17 mouse cellular contexts compared by ENCODE assay signal in genomic region chrX:20775271-20776016, GRCm38 (mm10). TPM values are rescaled to one million over a fixed set of nuclear protein-coding genes. Genes with fewer than 3 reads are reported as not detected.
A peak's percentile ranks its signal among the peaks of the same experiment; 100 is the strongest.
DNase-seq lines count a peak whose midpoint lies in the region; ATAC-seq and TF ChIP-seq lines count a peak whose summit lies in the region.
"Had no signal": no experiment of that assay in that cellular context is flagged by ENCODE, and none has a peak within 500 bp of the region (broad histone marks: within the 10 kb centered on the region; RNA-seq: fewer than 3 reads in every experiment).

No protein-coding gene starts in this region.

- no peaks in the 10 kb centered on the region for H3K9me3 ChIP-seq in intestine, embryonic 15.5 days
- H3K9me3 ChIP-seq in intestine, embryonic 16.5 days (ENCODE audit: control insufficient read depth, low read length), result no peaks in the 10 kb centered on the region
- H3K9me3 ChIP-seq in liver, postnatal 0 days (ENCODE audit: low read length), result no peaks in the 10 kb centered on the region
- H3K9me3 ChIP-seq: forebrain, embryonic 10.5 days; G1E; limb, embryonic 15.5 days; stomach, embryonic 15.5 days had no signal

- TF ChIP-seq CTCF in testis, adult 2 months (IDR thresholded peaks at IDR 0.05; ENCODE audit: control insufficient read depth, insufficient read depth, insufficient replicate concordance, low read depth, low read length), result no peak
- no peak for TF ChIP-seq CTCF in liver, postnatal 0 days (IDR thresholded peaks at IDR 0.05; ENCODE audit: low read depth)

- DNase-seq in testis, postnatal 14 days (ENCODE audit: low spot score), result no peak
- peak; percentile 70 for DNase-seq in R1 (ENCODE audit: low read depth, low spot score)
- no peak for DNase-seq in liver, postnatal 0 days
- DNase-seq in cerebellum, postnatal 25 days, result no peak
- DNase-seq: cerebellum, adult 18-20 months; embryo, embryonic 11 days; heart, adult 2 months; kidney, adult 8-10 months; layer of hippocampus, postnatal 36 days had no signal

- no peak overlapping the region for H3K9ac ChIP-seq in intestine, embryonic 15.5 days
- H3K9ac ChIP-seq in intestine, embryonic 16.5 days (ENCODE audit: low read depth, low read length), result no peak overlapping the region
- H3K9ac ChIP-seq in liver, postnatal 0 days (replicated peaks), result no peak overlapping the region
- H3K9ac ChIP-seq: limb, embryonic 15.5 days; stomach, embryonic 15.5 days had no signal

- no peak for TF ChIP-seq EP300 in liver, postnatal 0 days (IDR thresholded peaks at IDR 0.05; ENCODE audit: low read depth)

- WGBS in intestine, embryonic 15.5 days, result 53% methylated on average over 19 of the region's 19 CpGs
- 58% methylated on average over 19 of the region's 19 CpGs for WGBS in intestine, embryonic 16.5 days
- 61% methylated on average over 19 of the region's 19 CpGs for WGBS in liver, postnatal 0 days (ENCODE audit: insufficient replicate concordance)

- H3K27me3 ChIP-seq in intestine, embryonic 15.5 days (replicated peaks), result no peaks in the 10 kb centered on the region
- H3K27me3 ChIP-seq in intestine, embryonic 16.5 days (replicated peaks; ENCODE audit: control insufficient read depth, insufficient read depth, low read length), result no peaks in the 10 kb centered on the region
- H3K27me3 ChIP-seq in testis, adult 2 months (ENCODE audit: control insufficient read depth, insufficient read depth, low read length), result no peaks in the 10 kb centered on the region
- H3K27me3 ChIP-seq in liver, postnatal 0 days (ENCODE audit: insufficient read depth, low read length), result no peaks in the 10 kb centered on the region
- H3K27me3 ChIP-seq: limb, embryonic 15.5 days; stomach, embryonic 15.5 days had no signal

- no peaks in the 10 kb centered on the region for H3K4me1 ChIP-seq in intestine, embryonic 15.5 days (replicated peaks)
- H3K4me1 ChIP-seq in intestine, embryonic 16.5 days (ENCODE audit: control insufficient read depth, insufficient read depth, low read length), result no peaks in the 10 kb centered on the region
- H3K4me1 ChIP-seq in testis, adult 2 months (ENCODE audit: control insufficient read depth, insufficient read depth, low read length), result no peaks in the 10 kb centered on the region; the same call in 1 of the 2 replicates
- no peaks in the 10 kb centered on the region for H3K4me1 ChIP-seq in liver, postnatal 0 days (ENCODE audit: insufficient read depth)
- H3K4me1 ChIP-seq: forebrain, embryonic 10.5 days; limb, embryonic 15.5 days; stomach, embryonic 15.5 days had no signal

- H3K27ac ChIP-seq in intestine, embryonic 15.5 days, result no peak overlapping the region
- no peak overlapping the region for H3K27ac ChIP-seq in intestine, embryonic 16.5 days (ENCODE audit: low read length)
- no peak overlapping the region for H3K27ac ChIP-seq in testis, adult 2 months (ENCODE audit: control insufficient read depth, insufficient read depth, low read depth, low read length)
- no peak overlapping the region for H3K27ac ChIP-seq in liver, postnatal 0 days (ENCODE audit: low read depth)
- H3K27ac ChIP-seq: forebrain, embryonic 10.5 days; heart, adult 2 months; limb, embryonic 15.5 days; stomach, embryonic 15.5 days had no signal

- no peak for TF ChIP-seq POLR2A in testis, adult 2 months (IDR thresholded peaks at IDR 0.05; ENCODE audit: control insufficient read depth, low read depth, low read length)

- no peaks in the 10 kb centered on the region for H3K36me3 ChIP-seq in intestine, embryonic 15.5 days
- no peaks in the 10 kb centered on the region for H3K36me3 ChIP-seq in intestine, embryonic 16.5 days (ENCODE audit: control insufficient read depth, insufficient read depth, low read length)
- H3K36me3 ChIP-seq in testis, adult 2 months (ENCODE audit: control insufficient read depth, insufficient read depth, low read length), result no peaks in the 10 kb centered on the region
- H3K36me3 ChIP-seq in liver, postnatal 0 days (replicated peaks; ENCODE audit: insufficient read depth, low read length), result no peaks in the 10 kb centered on the region
- H3K36me3 ChIP-seq: forebrain, embryonic 10.5 days; G1E; limb, embryonic 15.5 days; stomach, embryonic 15.5 days had no signal

- H3K4me3 ChIP-seq in intestine, embryonic 15.5 days (replicated peaks), result no peak overlapping the region
- no peak overlapping the region for H3K4me3 ChIP-seq in intestine, embryonic 16.5 days (ENCODE audit: low read length)
- peak overlapping the region; percentile 36 for H3K4me3 ChIP-seq in testis, adult 2 months (ENCODE audit: control insufficient read depth, low read depth, low read length)
- H3K4me3 ChIP-seq in liver, postnatal 0 days (ENCODE audit: low read depth, low read length), result no peak overlapping the region
- H3K4me3 ChIP-seq: forebrain, embryonic 10.5 days; heart, adult 2 months; limb, embryonic 15.5 days; stomach, embryonic 15.5 days had no signal

- H3K4me2 ChIP-seq in intestine, embryonic 15.5 days (replicated peaks), result 0 out of 2 replicates have a peak overlapping the region, but pooled peaks have one; percentile 11
- H3K4me2 ChIP-seq in intestine, embryonic 16.5 days (ENCODE audit: low read depth, low read length), result no peak overlapping the region
- peak overlapping the region; percentile 6; the same call in 1 of the 2 replicates for H3K4me2 ChIP-seq in liver, postnatal 0 days (ENCODE audit: low read depth, low read length)
- H3K4me2 ChIP-seq: limb, embryonic 15.5 days; stomach, embryonic 15.5 days had no signal

- ATAC-seq in intestine, embryonic 15.5 days, result no peak
- no peak for ATAC-seq in intestine, embryonic 16.5 days
- no peak for ATAC-seq in liver, postnatal 0 days
- ATAC-seq: activated CD4-positive, CD25-positive, alpha-beta regulatory T cell, adult 4 months had no signal

RNA-seq across cellular contexts. Expression of gene Araf, which starts 22.2 kb away (rescaled TPM):
- 97.5 and 110 TPM in 2 replicates for polyA plus RNA-seq in intestine, embryonic 15.5 days (2015; fragmentation: Nextera tagmentation; extraction: Ambion mirVana)
- 113 and 116 TPM in 2 replicates for polyA plus RNA-seq in intestine, embryonic 16.5 days (2015; fragmentation: Nextera tagmentation; extraction: Ambion mirVana)
- 25.5 and 29.4 TPM in 2 replicates for polyA plus RNA-seq in testis, adult 2 months (2012; rRNA removed)
- polyA plus RNA-seq in liver, postnatal 0 days (2015; fragmentation: Nextera tagmentation; extraction: Ambion mirVana), result 36.1 and 37.5 TPM in 2 replicates
